Mouse (Mus musculus): ENCODE results near the gene Nlgn2. TPM values are rescaled to one million over a fixed set of nuclear protein-coding genes. Genes with fewer than 3 reads are reported as not detected.
"Not testable (repeated sequence)": the region's sequence is repeated elsewhere in the genome, so short reads cannot be mapped to it uniquely, and the experiment has no call there.

Nlgn2 gene
- total RNA-seq, 1 experiment from 2014 or later = 18.6 TPM

DNA sequence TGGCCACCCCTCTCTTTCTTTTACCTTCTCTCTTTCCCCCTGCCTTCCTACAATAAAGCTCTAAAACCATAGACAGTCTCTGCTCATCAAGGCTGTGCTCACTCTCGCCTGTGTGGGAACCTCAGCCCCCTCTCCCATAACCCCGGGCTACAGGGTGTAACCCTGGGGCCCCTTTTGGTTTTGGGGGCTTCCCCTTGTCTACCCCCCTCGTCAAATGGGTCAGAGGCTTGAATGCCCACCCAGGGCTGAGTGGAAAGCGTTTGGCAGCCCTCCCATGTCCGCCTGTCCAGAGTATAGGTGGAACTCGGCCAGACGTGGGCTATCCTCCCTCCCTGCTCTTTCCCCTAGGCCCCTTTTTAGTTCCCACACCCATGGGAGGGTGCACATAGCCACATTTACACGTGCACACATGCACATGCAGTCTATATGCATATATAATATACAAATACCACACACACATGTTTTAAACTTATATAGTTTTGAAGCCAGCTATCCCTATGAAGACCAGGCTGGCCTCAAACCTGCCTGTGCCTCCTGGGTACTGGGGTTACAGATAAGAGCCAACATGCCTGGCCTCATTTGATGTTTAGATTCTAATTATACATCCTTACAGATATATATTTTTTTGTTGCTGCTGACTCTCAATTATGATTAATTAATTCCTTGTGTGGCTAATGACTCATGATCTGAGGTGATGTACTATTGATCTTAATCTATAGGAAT is 26.7 kb upstream of the Nlgn2 start:
- no peak for DNase-seq

DNA sequence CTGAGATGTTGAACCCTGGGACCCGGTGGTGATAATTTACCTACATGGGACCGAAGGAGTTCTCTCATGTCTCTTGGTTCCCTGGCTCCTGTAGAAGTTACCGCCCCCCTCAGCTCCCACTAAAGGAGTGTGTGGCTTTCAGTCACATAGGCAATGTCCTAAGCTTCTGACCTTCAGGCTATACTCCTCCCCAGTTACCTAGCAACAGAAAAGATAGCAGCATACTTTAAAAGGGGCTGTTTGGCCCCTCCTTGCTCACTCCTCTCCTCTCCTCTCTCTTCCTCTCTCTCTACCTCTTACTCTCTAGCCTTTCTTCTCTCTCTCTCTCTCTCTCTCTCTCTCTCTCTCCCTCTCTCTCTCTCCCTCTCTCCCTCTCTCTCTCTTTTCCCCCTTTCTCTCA is 26.1 kb upstream of the Nlgn2 start:
- not testable (repeated sequence) for DNase-seq

DNA sequence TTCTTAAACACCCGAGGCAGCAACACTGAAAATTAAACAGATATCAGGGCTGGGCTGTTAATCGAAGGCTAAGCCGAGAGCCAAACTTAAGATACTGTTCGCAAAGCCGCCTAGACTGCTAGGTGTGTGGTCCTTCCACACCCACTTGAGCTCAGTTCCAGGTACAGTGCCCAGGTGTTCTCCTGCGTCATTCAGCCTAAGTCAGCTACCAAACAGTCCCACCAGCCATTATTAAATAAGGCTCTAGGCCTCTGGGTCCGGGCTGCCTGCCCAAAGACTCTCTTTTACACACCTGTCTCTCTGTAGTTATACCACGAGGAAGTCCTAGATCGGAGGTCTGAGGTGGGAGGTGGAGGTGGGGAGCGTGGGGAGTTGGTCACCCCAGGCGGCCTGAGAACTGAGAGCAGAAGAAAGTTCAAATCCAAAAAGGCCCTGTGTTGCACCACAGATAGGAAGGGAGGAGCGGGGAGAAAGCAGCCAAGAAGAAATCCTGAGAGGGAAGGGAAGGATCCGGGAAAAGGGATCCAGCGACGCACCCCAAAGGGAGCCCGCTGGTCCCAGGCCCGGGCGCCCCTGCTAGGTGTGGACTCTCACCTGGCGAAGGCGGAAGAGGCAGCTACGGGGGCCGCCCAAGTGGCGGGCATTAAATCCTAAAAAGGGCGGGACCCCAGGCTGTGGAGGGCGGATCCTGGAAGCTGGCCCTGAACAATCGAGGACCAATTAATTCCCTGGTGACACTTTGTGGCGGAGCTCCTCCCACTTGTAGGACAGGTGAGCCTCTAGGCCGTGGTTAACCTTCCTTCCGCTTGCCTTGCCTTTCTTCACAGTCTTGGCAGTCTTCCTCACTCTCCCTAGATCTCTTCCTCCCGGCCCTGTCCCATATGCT is 20.8 kb upstream of the Nlgn2 start, which contains the start of gene Tnk1:
TSS of gene Tnk1 (minus strand) at position 618 of the 886 bp plus-strand sequence.
- DNase-seq = no peak

DNA sequence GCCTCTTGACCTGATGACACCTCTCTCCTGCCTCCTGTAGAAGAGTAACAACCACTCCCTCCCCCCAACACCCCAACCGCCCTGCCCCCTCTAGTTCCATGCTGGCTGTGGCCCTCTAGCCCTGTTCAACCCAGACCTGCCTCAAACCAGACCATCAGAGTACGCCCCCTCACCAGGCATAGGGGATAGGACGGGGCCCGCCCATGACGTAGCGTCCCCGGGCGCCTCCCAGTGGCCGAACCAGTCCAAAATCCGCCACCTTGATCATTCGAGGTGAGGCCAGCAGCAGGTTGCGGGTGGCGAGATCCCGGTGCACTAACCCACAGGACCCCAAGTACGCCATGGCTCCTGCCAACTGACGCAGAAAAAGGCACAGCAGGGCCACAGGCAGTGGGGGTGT is 17.8 kb upstream of the Nlgn2 start:
- peak; percentile 56 for DNase-seq

DNA sequence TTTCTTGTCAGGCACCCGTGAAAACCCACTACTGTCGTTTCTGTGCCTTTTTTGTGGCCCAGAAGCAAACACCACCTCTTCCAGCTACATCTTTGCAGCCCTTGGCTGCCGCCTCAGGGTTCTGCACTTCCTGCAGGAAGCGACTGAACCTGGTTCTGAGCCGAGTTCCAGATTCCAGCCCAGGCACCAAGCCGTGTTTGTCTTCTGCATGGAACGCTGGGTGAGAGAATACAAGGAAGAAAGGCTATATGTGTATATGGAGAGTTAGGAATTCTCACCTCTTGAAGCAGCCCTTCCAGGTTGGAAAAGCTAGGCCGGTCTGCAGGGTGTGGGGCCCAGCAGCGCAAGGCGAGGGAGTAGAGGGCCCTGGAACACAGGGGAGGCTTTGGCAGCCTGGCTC is 17.1 kb upstream of the Nlgn2 start:
- DNase-seq = no peak

DNA sequence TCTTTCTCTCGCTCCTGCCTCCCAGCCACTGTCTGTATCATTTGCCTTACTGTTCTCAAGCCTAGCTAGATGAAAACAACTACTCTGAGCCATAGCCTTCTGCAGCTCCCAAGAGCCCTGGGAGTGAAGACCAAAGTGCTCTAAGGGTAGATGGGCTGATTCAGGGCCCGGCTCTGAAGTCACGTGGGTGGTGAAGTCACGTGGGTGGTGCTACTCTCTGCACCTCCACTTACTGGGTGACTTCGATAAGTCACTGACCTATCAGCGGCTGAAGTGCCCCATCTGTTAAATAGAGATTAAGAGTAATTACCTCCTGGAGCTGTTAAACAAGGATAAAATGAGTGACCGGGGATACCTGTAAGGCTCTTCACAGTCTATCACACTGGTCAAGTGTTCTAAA is 16.4 kb upstream of the Nlgn2 start:
- no peak for DNase-seq

DNA sequence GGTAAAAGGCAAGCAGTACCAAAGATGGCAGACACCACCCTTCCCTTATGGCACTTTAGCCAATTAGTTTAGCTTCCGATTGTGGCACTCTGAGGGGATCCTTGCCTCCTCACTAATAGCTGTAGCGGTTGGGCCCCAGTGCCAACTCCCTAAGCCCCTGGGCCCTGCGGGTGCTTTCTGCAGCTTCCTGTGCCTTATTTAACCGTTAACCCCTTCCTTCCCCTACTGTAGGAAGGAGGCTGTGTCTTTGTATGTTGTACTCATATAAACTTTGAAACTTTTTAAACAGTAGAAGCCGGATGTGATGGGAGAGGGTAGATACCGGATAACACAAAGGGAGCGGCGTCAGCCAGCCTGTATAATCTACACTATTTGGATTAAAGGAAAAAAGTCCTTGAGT is 13.2 kb upstream of the Nlgn2 start:
- DNase-seq = no peak

DNA sequence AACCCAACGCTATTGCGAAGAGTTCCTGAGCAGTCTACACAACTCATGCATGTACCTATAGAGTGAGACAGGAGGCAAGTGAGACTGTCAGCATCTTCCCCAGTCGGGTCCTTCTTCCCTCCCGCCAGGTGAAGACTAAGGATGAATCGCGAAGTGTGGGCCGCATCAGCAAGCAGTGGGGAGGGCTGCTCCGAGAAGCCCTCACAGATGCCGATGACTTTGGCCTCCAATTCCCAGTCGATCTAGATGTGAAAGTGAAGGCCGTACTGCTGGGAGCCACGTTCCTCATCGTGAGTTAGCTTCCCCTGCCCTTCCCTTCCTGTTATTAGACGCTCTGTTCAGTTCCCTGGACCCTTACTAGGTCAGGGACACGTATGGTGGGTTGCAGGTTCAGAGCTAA is 12.3 kb upstream of the Nlgn2 start:
- no peak for DNase-seq

DNA sequence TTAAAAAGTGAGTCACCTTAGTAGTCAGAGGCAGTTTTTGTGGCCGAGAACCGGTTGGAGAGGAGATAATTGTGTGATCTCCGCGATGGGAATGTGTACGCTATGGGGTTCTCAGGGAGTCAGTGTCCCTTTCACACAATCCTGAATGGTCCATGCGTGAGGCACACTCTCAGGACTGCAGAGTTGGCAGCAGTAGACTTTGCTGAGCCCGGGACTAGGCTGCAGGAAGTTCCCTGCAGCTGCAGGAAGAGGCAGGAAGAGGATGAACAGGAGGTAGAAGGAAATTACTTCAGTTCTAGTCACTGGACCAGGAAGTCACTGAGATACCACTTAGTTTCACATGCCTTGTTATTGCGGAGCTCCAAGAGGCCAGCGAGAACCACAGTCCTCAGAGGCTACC is 11.5 kb upstream of the Nlgn2 start:
- no peak for DNase-seq

DNA sequence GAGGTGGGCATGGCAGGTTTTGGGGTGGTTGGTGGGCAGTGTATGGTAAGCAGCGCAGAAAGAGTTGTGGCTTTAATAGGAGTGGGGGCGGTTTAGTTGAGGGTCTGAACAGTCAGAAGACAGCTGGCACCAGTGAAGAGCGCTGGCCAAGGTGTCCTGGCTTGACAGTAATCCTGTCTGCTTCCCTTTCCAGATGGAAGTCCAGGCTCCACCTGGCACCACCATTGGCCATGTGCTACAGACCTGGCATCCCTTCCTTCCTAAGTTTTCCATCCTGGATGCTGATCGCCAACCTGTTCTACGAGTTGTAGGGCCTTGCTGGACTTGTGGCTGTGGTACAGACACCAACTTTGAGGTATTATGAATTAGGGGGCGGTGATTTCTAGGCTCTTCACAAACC is 10.4 kb upstream of the Nlgn2 start:
- no peak for DNase-seq

DNA sequence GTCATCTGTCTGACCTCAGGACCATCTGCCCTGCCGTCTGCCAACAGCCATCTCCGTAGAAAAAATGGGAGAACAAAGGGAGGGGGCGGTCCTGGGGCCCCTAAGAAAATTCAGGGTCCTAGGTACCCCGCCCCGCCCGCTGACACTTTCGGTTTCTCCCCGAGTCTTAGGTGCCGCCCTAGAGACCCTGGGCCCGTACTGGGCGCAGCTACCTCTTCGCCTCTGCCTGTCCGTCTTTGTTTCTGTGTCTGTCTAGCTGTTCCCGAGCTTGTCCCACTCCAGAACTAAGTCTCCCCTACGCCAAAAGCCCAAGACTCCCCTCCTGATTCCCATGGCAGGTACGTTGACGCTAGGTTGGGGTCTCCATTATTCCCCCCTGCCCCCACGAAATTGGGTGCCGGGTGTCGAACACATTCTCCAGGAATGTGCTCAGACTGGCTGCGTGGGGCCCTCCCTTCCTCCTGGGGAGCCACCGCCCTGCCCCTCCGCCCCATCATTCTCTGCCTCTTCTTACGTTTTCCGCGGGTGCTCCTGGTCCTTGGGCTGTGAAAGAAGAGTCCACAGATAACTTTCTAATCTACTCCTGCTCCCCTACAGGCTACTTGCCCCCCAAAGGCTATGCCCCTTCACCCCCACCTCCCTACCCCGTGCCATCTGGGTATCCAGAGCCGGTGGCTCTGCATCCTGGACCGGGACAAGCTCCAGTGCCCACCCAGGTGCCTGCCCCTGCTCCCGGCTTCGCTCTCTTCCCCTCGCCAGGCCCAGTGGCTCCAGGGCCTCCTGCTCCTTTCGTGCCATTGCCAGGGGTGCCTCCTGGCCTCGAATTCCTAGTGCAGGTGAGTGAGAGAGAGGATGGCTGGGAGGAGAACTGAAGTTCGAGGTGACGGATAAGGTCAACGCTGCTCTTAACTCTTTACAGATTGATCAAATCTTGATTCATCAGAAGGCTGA is 9.4 kb upstream of the Nlgn2 start:
- DNase-seq = peak; percentile 30

DNA sequence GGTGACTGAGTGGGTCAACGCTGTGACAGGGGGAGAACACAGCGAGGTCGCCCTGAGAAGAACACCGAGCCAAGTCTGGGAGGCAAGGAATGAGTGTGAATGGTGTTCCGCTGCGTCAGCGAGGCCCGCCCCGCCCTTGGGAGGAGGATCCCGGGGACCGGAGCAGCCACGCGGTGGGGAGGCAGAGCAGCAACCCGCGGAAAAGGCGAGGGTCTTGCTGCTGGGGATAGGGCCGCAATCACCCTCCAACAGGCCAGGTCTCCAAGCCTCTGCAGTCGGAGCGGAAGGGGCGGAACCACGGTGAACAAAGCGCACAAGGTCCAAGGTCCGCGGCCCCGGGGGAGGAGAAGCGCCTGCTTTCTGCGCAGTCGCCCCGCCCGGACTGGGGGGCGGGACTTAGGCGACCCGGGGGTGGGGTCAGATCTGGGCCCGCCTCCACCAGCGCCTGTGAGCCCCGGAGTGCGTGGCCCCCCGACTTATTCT is 8.7 kb upstream of the Nlgn2 start, which contains the start of gene Plscr3:
TSS of gene Plscr3 (plus strand) at position 179 of the 483 bp plus-strand sequence.
- DNase-seq = peak; percentile 94

DNA sequence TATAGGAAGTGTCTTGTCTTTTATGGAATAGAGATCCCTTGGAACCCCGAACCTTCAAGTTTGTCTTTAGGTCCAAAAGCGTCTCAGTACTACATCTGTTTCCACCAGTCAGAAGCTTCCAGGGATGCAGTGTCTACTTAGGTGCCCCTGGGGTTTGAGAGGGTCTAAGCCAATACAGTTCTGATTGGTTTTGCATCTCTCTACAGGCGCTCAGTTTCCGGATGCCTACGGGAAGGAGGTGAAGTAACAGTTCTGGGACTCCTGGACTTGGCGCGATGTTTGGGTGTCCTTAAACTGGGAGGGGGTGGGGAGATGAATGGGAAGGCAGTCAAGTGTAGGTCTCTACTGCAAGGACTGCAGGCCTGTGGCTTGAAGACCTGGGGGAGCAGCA is 1.1 kb upstream of the Nlgn2 start:
- DNase-seq = no peak

DNA sequence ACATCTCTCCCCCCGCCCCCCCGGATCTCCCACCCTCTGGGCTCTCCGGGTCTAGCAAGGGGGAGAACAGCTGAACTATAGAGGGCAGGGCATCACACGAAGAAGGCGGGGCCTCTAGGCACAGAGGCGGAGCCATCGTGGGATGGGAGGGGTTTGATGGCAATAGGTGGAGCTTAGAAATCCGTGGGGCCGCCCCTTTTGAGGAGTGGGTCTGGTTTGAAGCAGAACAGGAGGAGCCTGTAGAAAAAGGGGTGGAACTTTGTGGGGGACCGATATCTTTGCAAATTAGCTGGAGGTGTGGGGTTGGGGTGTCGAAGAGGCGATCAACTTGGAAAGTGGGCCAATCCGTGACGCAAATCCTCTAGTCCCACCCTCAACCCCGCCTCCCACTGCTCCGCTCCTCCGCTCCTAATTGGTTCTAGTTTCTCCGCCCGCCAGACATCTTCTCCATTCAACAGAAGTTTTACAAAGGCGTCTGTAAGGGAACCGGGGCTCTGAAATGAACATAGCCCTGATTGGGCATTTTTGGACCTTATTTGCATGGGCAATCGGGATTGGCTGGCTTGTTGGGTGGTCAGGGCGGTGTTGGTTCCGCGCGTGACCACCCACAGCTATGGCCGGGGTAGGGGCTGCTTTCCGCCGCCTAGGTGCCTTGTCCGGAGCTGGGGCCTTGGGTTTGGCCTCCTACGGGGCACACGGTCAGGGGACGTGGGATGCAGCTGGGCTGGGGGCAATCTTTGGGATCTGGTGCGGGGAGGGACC is 549 bp upstream of the Nlgn2 start, which contains the start of gene Tmem256:
TSS of gene Tmem256 (plus strand) at position 563 of the 762 bp plus-strand sequence.
- peak; percentile 89 for DNase-seq

DNA sequence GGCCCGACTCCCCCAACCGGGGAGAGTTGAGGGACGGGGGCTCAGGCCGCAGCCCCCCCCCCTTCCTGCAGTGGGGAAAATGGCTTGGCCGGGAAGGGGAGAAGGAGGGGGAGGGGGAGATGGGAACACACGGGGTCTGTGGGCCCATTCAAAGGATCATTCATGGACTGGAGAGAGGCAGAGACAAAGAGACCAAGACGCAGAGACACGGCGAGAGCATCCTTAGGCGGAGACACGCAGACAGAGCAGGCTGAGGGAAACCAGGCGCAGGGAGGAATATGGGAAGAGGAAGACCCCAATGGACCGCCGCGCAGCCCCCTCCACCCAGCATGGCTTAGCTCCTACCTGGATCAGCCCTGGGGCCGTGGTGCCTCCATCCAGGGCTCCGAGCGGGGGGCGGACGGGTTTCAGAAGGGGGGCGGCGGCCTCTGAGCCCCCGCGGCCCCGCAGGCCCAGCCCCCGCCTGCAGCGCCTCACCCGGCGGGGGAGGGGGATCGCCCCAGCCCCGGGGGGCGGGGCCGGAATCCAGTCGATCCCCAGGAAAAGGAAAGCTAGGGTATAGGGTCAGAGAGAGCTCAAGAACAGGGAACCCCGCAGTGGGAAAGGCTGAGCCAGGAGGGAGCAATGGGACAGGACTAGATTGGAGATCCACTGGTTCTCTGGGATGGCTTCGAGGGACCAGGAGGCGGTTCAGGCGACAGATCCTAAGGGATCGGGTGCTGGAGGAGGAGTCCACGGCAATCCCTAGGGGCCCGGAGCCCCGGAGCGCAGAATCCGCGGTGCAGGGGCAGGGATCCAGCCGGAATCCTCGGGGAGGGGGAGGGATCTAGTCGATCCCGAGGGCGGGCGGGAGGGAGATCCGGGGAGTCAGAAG is 644 bp downstream of the Nlgn2 start:
- DNase-seq = peak; percentile 41

DNA sequence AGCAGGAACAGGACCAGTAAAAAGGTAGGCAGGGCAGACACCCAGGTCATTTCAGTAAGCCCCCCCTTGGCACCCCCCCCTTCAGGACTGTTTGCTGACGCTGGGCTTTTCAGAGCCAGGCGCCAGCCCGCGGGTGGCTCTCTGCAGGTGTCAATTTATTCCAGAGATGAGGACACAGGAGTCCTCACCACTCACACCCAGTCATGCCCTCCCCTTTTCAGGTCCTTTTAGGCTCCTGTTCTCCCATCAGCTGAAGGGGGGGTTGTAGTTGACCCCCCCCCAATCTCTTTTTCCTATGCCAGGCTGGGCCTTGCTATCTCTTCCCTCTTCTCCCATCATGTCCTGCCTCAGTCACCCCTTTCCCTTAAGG is 1.6 kb downstream of the Nlgn2 start:
- no peak for DNase-seq

DNA sequence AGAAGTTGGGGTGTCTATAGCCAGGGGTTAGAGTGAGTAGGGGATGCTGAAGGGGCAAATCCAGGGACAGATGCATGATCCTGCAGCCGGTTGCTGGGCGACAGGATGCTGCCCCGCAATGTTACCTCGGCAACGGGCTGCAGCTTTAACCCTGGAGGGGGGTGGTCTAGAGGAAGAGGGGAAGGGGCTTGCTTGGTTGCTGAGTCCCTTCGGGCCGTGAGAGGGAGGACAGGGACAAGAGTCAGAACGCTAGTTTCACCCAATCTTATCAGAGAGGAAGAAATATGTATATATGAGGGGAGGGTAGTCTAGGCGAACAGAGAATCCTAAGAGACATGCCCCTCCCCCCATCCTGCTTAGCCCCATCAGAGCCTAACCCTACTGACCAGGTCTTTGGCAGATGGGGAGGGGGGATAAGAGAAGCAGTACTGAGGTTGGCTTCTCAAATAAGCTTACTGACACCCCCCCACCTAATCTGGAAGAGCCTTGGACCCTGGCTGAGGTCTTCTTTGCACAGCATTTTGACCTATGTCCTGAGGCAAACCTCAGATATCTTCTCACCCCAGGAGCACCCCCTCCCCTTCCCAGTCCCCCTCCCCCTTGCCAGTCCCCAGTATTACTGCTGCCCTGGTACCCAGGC is 2.1 kb downstream of the Nlgn2 start:
- DNase-seq = no peak

DNA sequence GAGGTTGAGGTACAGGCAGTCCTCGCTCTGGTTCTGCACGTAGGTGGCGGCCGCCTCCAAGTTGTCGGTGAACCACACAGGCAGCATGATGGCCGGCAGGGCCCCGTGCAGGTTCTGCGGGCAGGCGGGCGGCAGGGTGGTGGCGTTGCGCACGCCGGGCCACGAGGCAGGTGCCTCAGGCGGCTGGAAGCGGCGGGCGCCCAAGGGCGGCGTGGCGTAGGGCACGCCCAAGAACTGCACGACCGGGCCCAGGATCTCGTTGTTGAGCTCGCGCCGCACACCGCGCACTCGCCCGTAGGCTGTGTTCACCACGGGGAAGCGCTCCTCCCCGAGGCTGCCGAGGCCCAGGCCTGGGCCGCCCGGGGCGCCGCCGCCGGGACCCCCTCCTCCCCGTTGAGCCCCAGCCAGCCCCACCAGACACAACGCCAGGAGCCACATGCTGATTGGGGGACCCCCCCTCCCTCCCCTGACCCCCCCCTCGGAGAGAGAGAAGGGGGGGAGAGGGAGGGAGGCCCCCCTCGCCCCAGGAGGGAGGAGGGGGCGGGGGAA is 3.5 kb downstream of the Nlgn2 start:
- DNase-seq = peak; percentile 45

DNA sequence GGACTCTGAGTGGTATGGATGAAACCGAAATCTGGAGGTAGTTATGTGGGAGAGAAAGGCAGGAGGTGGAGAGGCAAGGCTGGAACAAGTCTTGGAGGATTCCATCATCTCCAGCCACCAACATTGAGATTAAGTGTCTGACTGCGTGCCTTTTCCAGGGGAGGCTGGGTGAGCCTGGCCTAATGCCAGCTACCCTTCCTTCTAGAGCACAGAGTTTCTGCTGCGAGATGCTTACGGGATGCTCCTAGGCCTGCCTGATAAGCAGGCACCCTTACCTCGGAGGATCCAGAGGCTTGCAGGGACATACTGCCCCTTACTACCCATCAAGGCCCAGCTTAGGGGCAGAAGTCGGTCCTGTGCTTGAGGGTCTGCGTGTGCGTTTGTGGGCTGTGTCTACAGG is 4.0 kb downstream of the Nlgn2 start:
- no peak for DNase-seq
